Mouse (Mus musculus): ENCODE measurements around the gene Col9a2. TPM values are rescaled to one million over a fixed set of nuclear protein-coding genes. Genes with fewer than 3 reads are reported as not detected.
A peak's percentile ranks its signal among the peaks of the same experiment; 100 is the strongest.
"Not testable (repeated sequence)": the region's sequence is repeated elsewhere in the genome, so short reads cannot be mapped to it uniquely, and the experiment has no call there.

Gene Col9a2
- polyA plus RNA-seq, 2 experiments from 2014 or later = not detected

DNA sequence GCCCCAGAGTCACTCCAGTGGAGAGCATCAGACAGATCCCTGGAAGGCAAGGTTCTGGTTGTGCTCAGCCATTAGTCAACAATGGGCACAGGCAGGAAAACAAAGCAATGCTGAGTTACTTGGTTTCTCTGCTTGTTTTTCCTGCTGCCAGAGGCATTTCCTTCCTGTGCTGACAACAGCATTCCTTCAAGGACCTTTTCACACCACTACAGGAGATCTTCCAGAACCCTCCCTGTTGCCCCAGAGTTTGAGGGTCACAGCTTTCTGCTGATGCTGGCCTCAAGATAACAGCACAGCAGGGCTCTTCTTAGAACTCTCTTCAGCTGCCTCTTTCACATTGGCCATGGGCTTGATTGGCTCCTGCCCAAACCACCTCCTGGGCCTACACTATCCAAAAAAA is 17.3 kb upstream of the Col9a2 start:
- no peak for ATAC-seq

DNA sequence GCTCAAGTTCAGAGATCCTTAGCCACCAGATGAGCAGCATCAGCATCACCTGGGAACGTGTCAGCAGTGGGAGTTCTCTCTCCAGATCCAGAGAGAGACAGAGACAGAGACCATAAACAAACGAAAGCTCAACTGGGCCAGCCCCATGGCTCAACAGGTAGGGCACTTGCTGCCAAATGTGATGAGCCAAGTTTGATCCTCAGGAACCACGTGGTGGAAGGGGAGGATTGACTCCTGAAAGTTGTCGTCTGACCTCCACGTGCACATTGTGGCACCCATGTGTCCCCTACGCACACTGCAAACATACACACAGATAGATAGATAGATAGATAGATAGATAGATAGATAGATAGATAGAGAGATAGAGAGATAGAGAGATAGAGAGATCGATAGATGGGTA is 15.7 kb upstream of the Col9a2 start:
- no peak for ATAC-seq

GRCm38 (mm10) chr4:121023941-121024340 is 15.2 kb upstream of the Col9a2 start:
- ATAC-seq = no peak

DNA sequence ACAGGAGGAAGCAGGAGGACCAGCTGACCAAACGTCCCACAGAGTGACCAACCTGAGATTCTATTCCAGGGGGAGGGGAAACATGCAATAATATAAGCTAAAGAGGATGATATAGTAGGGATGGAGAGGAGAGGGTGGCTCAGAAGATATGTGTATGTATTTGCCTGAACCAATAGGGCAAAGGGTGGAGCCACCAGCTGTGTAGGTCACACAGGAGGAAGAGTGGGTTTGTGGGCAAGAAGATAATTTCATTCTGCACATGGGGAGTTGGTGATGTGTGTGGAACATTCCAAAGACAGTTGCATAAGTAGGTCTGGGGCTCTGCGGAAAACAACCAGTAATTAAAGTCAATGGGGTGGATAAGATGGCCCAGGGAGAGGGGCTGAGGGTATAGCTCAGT is 13.5 kb upstream of the Col9a2 start:
- ATAC-seq = no peak

GRCm38 (mm10) chr4:121028146-121028545 is 11.0 kb upstream of the Col9a2 start:
- no peak for ATAC-seq

GRCm38 (mm10) chr4:121028659-121029392 is 10.4 kb upstream of the Col9a2 start:
- ATAC-seq = peak; percentile 64

DNA sequence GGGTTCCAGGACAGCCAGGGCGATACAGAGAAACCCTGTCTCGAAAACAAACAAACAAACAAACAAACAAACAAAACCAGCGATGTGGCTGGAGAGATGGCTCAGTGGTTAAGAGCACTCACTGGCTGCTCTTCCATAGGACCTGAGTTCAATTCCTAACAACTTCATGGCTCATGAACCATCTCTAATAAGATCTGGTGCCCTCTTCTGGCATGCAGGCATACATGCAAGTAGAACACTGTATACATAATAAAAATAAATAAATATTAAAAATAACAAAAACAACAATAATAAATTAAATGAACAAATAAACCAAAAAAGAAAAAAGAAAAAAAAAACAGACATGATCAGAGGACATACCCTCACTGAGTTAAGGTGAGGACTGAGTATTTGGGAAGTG is 9.6 kb upstream of the Col9a2 start:
- ATAC-seq = no peak

- peak; percentile 31 for ATAC-seq
These were observed 7.7 kb upstream of the Col9a2 start for GRCm38 (mm10) chr4:121031440-121031839.

- ATAC-seq = peak; percentile 37
These were observed 6.2 kb upstream of the Col9a2 start for GRCm38 (mm10) chr4:121033006-121033405.

DNA sequence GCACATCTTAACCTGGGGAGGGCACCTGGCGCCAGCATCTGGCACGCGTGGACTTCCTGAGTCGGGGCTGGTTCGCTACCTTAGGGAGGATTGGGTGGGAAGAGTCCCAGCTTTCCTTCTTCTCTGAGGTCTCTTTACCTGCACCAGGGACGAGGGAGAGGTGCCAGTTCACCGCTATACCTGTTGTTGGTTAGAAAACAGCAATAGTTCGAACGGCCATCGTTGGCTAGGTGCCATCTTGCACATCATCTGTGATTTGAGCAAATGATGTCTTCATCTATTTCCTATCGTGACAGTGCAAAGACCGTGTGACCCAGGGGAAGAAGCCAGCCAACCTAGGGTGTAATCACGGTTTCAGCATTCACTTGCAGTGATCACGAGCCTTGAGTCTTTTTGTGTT is 1.1 kb downstream of the Col9a2 start:
- no peak for ATAC-seq

DNA sequence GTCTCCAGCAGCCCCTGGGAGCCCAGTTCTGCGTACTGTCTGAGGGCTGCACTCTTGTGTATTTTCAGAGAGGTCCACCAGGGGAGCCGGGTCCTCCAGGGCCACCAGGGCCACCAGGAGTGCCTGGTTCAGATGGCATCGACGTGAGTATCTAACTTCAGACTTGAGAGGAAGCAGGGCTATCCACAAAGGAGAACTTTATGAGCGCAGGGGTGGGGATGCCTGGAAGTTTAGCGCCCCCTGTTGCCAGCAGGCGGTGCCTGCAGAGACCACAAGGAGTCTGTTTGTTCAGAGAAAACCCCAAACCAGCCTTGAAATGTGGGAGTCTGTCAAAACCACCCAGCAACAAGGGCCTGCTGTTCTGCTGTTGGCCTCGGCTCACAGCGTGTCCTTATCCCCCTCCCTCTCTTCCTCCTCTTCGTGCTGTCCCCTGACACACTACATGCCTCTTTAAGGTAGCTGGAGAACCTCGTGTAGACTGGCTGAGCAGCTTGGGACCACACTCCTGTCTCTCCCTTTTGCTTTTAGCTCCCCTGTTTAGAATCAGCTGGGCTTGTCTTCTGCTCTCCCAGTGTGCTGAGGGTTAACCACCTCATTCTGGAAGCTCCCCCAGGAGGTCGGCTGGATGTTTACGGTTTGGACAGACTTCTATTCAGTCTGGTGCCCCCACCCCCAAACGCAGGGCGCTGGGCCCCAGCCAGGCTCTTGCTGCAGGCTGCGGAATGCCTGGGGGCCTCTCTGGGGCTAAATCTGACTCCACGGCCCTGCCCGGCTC is 1.9 kb downstream of the Col9a2 start:
- peak; percentile 76 for ATAC-seq

DNA sequence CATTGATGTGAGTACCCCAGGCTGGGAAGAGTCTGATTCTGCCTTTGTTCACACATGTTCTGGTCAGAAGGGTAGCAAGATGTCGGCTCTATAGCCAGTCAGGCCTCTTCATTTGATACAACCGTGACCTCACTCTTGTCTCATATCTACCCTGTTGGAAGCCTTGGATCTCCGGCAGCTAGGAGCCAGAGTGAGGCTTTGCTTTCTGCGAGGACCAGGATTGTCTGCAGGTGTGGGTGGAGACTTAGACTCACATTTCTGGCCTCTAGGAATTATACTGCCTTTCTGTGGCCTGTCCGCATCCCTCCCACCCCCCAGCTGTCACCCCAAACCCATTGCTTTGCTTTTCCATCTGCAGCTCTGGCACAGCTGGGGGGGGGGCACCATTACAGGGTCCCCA is 3.3 kb downstream of the Col9a2 start:
- no peak for ATAC-seq

- ATAC-seq = no peak
These were observed 3.8 kb downstream of the Col9a2 start for GRCm38 (mm10) chr4:121042946-121043345.

- ATAC-seq = no peak
These were observed 12.7 kb downstream of the Col9a2 start for GRCm38 (mm10) chr4:121051863-121052262.

DNA sequence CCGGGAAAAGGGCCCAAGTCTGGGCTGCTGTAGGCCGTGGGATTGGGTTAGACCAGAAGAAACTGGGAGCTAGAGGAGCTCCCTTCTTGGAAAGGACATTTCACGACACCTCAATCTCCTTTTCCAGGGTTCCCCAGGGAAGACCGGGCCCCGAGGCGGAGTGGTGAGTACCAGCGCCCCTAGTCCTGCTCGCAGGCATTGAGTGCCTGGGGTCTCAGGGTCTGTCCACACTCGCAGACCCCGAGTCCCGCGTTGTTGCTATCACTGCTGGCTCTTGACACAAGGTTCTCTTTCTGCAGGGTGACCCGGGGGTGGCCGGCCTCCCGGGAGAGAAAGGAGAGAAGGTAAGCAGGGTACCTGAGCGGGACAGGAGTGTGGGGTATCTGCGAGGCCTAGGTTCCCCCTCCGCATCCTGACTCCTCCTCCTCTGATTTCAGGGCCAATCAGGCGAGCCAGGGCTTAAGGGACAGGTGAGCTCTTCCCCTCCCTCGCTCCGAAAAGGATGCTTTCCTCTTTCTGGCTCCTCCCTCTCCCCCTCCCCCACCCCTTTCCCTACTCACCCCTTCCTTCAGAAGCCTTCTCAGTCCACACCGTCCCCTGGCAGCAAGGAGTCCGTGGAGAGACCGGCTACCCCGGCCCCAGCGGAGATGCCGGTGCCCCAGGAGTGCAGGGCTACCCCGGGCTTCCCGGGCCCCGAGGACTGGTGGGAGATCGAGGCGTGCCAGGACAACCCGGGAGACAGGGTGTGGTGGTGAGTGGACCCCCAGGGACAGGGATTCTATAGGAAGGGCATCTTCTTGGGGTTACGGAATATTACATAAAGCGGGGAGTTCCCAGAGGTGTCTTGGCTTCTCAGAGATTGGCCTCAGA is 13.5 kb downstream of the Col9a2 start:
- no peak for ATAC-seq

DNA sequence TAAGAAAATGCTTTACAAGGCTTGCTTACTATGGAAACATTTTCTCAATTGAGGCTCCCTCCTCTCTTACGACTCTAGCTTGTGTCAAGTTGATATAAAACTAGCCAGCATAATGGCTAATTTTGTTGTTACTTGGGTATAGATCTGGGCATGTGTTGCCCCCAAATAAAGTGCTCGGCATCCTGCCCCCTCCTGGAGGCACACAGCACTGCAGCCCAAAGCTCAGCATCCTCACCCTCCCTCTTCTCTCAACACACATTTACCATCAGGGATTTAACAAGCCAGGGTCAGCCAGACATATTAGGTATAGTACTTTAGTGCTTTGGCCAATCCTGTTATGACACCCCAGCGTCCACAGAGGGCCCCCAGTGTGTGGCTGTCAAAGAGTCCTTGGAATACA is 17.2 kb downstream of the Col9a2 start:
- ATAC-seq = no peak

GRCm38 (mm10) chr4:121057032-121057431 is 17.8 kb downstream of the Col9a2 start:
- ATAC-seq = no peak

- ATAC-seq = not testable (repeated sequence)
These were observed 20.0 kb downstream of the Col9a2 start for GRCm38 (mm10) chr4:121059218-121059617.

DNA sequence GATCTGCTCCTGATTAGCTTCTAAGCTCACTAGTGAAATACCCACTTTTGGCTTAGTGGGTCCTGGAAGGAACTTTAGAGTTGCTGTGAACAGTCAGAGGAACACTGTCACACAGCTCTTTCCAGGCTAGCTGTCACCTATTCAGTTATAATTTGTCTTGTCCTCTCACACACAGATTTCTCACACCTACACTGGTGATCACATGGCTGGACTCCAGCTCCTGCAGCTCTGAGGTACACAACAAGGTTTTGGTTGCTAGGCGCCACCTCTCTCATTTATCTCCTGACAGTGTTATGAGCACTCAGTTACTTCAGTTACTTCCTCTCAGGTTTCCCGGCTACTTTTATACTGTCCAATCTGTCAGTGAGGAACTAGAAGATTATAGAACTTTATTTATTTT is 26.2 kb downstream of the Col9a2 start:
- no peak for ATAC-seq

GRCm38 (mm10) chr4:121074250-121074649 is 35.1 kb downstream of the Col9a2 start:
- peak; percentile 72 for ATAC-seq

DNA sequence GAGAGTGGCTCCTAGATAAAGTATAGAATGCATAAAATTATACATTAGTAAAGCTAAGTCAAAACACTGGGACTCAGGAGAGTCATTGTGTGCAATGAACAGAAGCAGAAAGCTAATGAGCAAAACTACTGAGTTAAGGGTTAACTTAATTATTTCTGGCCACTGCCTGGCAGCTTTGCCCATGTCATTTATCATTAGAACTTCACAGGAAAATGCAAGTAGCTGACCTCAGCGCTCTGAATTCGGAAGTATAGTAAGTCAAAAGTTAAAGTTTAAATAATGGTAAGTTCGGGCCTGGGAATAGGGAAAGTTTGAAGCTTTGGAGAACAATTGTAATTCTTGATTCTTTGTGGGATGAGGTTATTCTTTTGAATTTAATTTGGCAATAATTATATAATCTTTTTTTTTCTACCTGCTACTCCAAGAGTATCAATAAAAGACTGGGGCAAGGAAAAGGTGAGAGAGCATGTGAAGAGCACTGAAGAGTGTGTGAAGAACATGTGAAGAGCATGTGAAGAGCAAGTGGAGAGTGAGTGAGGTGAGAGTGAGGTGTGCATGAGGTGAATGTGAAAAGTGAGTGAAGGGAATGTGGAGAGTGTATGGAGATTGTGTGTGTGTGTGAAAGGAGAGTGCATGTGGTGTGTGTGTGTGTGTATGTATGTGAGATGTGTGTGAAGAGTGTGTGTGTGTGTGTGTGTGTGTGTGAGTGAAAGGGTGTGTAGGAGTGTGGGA is 38.9 kb downstream of the Col9a2 start:
- no peak for ATAC-seq

- ATAC-seq = no peak
These were observed 41.2 kb downstream of the Col9a2 start for GRCm38 (mm10) chr4:121080395-121080794.
